Mouse (Mus musculus) olfactory bulb, adult 2 months (tissue): ENCODE measurements around the gene Kcna6.

Experiments
- CTCF ChIP-seq: fragments of 200-500 bp; IDR thresholded peaks from 2 replicates; pipeline ENCODE4 v1.5.1; 2012; ENCODE audit warnings: low read depth, mild to moderate bottlenecking, low read length, moderate library complexity; ENCODE audit not compliant: insufficient read depth
- POLR2A ChIP-seq: fragments of 200-500 bp; IDR thresholded peaks from 2 replicates; pipeline ENCODE4 v1.6.1; 2012; ENCODE audit warnings: mild to moderate bottlenecking, low read depth, low read length, moderate library complexity; ENCODE audit not compliant: insufficient read depth

- no peak for TF ChIP-seq CTCF
- TF ChIP-seq POLR2A: no peak
Observed at GRCm38 (mm10) chr6:126678961-126679360, 61.5 kb downstream of the Kcna6 start.
